Mouse (Mus musculus) NIH3T3 (cell line): ENCODE results near the gene Atoh8.

Experiments used
- DNase-seq: peaks from one replicate; pipeline ENCODE4 v3.0.0-alpha.2; 2012; ENCODE audit warnings: low read depth

Gene Atoh8

GRCm38 (mm10) chr6:72227665-72228265 is 7.6 kb downstream of the Atoh8 start:
- DNase-seq, result no peak

- DNase-seq, result no peak
Observed at GRCm38 (mm10) chr6:72227011-72227410, 8.4 kb downstream of the Atoh8 start.

GRCm38 (mm10) chr6:72225686-72226085 is 9.7 kb downstream of the Atoh8 start:
- no peak for DNase-seq

- no peak for DNase-seq
Observed at GRCm38 (mm10) chr6:72223892-72224291, 11.5 kb downstream of the Atoh8 start.

GRCm38 (mm10) chr6:72222876-72223275 is 12.5 kb downstream of the Atoh8 start:
- DNase-seq, result no peak

GRCm38 (mm10) chr6:72222271-72222724 is 13.1 kb downstream of the Atoh8 start:
- DNase-seq, result no peak

- DNase-seq, result no peak
Observed at GRCm38 (mm10) chr6:72221271-72221670, 14.1 kb downstream of the Atoh8 start.

- DNase-seq, result no peak
Observed at GRCm38 (mm10) chr6:72219549-72219948, 15.8 kb downstream of the Atoh8 start.

GRCm38 (mm10) chr6:72218281-72218680 is 17.1 kb downstream of the Atoh8 start:
- no peak for DNase-seq

GRCm38 (mm10) chr6:72217415-72217784 is 18.0 kb downstream of the Atoh8 start:
- DNase-seq, result peak; percentile 57

- DNase-seq, result peak; percentile 100
Observed at GRCm38 (mm10) chr6:72216681-72217414, 18.5 kb downstream of the Atoh8 start.

GRCm38 (mm10) chr6:72215582-72215981 is 19.8 kb downstream of the Atoh8 start:
- no peak for DNase-seq

GRCm38 (mm10) chr6:72211360-72211759 is 24.0 kb downstream of the Atoh8 start:
- no peak for DNase-seq

- DNase-seq, result no peak
Observed at GRCm38 (mm10) chr6:72210823-72211222, 24.6 kb downstream of the Atoh8 start.

GRCm38 (mm10) chr6:72209738-72210137 is 25.6 kb downstream of the Atoh8 start:
- DNase-seq, result no peak

GRCm38 (mm10) chr6:72208406-72209045 is 26.9 kb downstream of the Atoh8 start:
- DNase-seq, result no peak

- DNase-seq, result no peak
Observed at GRCm38 (mm10) chr6:72206021-72206420, 29.4 kb downstream of the Atoh8 start.

- DNase-seq, result no peak
Observed at GRCm38 (mm10) chr6:72204858-72205257, 30.5 kb downstream of the Atoh8 start.

GRCm38 (mm10) chr6:72203279-72203678 is 32.1 kb downstream of the Atoh8 start:
- DNase-seq, result no peak

- no peak for DNase-seq
Observed at GRCm38 (mm10) chr6:72202732-72203131, 32.6 kb downstream of the Atoh8 start.

- no peak for DNase-seq
Observed at GRCm38 (mm10) chr6:72200595-72201256, 34.7 kb downstream of the Atoh8 start.

GRCm38 (mm10) chr6:72197515-72197914 is 37.9 kb downstream of the Atoh8 start:
- no peak for DNase-seq

- DNase-seq, result no peak
Observed at GRCm38 (mm10) chr6:72196660-72197059, 38.7 kb downstream of the Atoh8 start.
